Mouse (Mus musculus): ENCODE data around the gene Hist1h2aa.

Gene Hist1h2aa

DNA sequence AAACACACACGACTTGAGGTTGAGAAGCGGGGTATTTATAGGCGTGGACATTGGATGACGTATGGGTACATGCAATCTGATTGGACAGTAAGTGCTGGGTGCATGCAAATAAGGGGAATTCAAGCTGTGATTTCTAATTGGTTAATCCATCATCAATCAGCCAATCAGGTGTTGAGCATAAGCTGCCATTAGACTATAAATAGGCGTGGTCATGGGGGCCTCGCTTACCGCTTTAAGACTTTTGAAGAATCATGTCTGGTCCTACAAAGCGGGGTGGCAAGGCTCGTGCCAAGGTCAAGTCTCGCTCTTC, at the start of gene Hist1h2aa:
Hist1h2aa (plus strand) TSS at position 252 of the 310 bp plus-strand sequence.
- no peak for DNase-seq (ENCODE audit: extremely low read depth, low read depth)

DNA sequence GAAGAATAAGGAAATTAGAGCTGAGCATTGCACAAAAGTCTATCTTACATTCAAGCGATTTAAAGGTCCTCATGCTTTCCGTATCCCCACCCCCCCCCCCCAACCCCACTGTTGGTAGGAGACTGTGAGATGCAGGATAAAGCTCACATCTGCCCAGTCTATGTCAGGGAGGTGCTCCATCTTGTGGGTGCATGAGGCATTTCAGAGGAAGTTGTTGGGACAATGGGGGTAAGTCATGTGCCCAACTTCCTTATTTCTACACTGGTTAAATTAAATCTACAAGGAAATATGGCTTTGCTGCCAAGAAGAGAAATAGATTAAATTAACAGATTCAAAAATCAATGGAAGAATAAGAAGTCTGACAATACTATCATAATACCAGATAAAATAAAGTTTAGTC, 48.7 kb upstream of the Hist1h2aa start:
- peak; percentile 85 for DNase-seq (ENCODE audit: extremely low read depth, low read depth)

DNA sequence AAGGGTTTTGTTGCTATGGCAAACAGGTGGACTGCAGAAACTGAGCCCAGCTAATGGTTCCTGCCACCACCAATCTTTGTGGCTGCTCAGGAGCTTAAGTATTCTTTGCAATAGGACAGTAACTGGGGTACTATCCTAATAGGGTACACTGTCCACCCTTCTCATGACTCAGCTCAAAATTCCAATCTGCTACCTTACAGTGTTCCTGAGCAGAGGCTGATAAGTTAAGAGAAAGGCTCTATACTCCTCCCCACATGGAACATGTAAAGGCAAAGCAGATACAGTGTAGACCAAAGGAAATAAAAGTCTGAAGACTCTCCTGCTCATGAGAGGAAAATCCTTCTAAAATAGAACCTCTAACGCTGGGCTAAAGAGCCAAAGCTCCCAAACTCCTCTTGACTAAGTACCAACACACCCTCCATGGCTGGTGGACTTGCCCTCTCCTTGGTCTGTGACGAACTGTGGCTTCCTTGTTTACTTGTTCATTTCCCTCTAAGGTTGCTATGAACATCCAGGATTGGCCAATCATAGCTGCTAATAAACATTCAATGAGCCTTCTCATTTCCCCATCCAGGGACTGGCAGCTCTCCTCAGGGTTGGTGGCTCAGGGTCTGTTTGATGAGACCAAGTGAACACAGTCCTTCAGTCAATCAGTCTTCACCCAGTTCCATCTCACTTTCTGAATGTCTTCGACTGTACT, 47.1 kb upstream of the Hist1h2aa start:
- DNase-seq (ENCODE audit: extremely low read depth, low read depth) = no peak

DNA sequence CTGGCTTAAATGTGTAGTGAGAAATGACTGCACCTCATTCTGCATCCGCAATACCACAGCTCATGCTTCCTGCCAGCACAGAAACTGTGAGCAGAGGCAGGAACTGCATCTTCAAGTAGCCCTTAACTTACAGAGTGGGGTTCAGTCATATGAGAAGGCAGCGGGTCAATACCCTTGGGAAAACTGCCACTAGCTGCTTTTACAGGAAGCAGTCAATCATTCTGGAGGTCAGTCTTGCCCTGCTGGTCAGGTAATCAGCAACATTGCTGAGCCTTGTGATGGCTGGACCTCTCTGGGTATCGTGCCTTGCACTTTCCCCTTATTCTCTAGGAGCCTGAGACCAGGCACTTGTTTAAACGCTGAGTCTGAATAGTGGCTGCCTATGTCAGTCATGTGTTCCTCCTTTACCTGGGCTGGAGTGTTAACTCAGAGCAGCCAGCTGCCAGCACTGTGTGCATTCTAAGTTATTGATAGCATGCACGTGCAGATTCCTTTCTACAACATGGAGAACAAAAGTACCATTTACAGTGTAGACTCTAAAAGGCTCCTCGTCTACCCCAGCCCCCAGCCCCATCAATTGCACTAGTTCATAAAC, 45.2 kb upstream of the Hist1h2aa start:
- no peak for DNase-seq (ENCODE audit: extremely low read depth, low read depth)

DNA sequence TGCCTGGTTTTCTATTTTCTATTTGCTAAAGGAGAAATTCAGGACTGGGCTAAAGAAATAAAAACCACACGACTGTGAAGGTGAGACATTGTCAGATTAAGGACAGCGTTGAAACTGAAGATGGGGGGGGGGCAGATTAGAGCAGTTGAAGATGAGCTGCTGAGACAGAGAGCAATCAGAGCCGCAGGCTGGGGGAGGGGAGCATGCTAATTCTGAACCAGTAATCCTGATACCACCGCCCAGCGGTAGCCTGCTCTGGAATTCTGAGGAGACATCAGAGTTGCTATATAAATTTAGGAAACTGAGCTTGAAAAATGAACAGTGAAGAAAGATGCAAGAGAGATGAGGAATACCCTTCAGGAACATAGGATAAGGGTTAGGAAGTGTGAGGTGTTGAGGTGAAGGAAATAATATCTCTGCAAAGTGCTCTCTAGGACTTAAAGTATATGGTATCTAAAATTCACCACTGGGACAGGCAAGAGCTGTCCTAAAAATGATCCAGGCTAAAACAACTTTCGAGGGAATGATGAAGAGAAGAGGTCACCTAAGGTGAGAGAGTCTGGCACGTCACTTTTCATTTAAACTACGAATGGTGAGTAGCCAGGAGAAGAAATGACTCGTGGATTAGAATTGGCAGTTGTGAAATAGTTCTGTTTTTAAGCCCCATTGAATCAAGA, 41.5 kb upstream of the Hist1h2aa start:
- DNase-seq (ENCODE audit: extremely low read depth, low read depth) = no peak

DNA sequence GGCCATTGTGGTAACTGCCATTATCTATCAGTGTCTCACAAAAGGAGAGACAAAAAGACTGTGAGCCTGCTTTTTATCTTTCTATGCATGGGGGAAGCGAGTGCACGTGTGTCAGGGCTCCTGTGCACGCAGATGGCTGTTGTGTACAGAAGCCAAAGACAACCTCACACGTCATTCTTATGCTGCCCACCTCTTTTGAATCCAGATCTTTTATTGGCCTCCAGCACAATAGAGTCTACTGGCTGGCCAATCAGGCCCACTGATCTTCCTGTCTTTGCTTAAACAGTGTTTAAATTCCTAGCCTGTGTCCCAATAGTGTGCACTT, 41.0 kb upstream of the Hist1h2aa start:
- DNase-seq (ENCODE audit: extremely low read depth, low read depth) = no peak

DNA sequence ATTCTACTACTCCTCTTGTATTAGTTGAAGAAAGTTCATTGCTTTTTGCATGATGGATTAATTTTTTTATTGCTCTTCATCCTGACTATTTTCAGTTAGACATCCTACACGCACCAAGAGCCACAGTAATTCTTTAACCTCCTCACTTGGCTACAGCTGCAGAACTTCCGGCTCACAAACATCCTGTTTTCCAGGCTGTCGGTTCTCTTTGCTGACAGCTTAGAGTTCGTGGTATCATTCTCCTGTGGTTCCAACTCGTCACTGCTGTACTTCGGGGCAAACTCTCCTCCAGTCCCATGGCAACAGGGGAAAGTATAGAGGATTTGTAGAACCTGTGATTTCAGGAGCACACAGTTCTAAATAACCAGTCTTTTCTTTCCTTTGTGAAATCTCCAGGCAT, 36.0 kb upstream of the Hist1h2aa start:
- DNase-seq (ENCODE audit: extremely low read depth, low read depth) = no peak

DNA sequence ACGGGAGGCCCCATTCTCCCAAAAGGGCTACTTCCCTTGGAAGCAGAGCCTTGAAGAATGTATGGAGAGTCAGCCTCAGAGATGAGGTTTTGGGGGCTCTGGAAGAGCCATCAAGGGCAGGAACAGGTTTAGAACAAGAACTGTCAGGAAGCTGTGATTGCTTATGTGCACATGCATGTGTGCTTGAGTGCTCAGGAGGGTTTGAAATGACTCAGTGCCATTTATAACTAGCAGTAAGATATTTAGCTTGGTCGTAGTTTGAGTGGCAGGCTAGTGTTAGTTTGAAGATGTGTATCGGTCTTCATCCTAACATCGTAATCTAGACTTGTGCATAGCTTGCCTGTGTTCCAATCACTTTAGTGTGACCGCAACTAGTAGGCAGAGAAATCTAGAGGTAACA, 27.4 kb upstream of the Hist1h2aa start:
- DNase-seq (ENCODE audit: extremely low read depth, low read depth) = no peak

DNA sequence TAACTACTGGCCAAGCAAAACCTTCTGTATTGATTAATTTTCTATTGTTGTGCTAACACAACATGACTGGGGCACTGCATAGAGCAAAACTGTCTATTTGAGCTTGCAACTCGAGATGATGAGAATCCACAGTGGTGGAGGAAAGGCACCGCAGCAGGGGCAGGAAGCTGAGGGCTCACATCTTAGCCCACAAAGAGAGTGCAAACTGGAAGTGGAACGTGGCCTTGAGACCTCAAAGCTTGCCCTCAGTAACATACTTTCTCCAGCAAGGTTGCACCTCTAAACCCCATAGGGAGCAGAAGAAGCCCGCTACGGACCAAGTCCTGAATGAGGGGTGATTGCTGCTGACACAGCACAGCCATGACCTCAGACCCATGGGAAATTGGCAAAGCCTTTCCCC, 24.1 kb upstream of the Hist1h2aa start:
- no peak for DNase-seq (ENCODE audit: extremely low read depth, low read depth)

DNA sequence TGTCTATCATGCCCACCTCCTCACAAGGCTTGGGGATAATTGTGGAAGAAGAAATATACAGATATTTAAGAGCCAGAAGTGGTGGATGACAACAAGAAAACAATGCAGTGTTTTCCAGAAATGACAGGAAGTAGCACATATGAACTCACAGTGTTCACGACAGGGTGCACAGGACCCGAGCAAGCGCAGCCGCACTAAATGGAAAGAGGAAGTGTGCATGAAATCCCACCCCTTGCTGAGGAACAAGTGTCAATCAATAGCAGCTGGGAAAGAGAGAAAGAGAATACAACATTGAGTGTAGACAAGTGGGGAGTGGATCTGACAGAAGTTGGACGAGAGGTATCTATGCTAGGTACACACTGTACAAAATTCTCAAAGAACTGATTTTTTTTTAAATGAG, 22.9 kb upstream of the Hist1h2aa start:
- DNase-seq (ENCODE audit: extremely low read depth, low read depth) = peak; percentile 76

DNA sequence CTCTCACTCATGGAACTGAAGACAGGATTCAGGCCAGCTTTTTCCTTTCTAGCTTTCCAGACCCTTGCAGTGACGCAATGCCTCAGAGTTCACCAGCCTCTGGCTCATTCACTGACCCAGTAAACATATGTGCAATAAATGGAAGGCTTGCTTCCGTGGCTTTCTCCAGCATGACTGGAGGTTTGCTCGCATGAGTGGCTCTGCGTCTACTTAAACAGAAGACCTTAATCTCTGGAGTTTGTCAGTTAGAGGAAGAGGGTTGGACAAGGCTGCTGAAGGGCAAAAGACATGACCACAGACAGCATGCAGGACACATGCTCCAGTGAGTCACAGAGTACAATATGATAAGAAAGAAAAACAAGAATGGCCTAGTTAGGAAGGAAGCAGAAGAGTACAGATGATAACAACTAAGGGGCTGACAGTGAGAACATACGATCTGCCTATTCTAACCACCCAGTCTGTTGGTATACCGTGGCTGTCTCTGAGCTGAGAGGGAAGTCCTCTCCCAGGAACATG, 20.4 kb upstream of the Hist1h2aa start:
- peak; percentile 96 for DNase-seq (ENCODE audit: extremely low read depth, low read depth)

DNA sequence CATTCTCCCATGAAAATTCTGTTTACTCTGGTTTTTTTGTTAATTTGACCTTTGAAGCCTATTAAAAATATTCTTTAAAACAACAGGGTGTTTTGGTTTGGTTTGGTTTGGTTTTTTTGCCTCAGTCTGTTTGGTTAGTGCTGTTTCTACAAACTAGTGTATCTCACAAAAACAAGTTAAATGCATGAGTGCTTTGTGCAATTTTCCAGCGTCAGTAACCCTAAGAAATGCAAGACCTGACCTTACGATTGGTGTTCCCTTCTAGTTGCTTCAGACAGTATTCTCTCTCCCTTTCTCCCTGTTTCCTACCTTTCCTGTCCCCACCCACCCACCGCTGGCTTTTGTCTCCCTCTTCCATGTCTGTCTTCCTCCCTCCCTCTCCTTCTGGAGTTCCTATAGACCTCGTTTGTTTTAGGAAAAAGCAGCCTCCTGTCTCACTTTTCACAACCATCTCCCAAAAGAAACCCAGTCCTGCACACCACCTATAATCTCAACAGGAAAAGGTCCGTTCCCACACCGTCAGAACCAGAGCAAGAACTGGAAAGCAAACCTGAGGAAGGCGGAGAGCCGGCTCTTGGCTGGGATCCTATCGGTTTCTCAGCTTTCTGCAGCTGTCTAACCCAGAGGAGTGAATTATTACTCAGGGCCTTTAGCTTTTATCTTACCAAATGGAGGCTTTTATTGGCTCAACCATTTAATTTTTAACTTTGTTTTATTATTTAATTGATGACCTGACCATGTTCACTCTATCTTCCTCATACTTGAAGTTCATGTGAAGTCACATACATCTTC, 19.7 kb upstream of the Hist1h2aa start, which contains the start of gene Slc17a4:
Slc17a4 (minus strand) TSS at position 634 of the 792 bp plus-strand sequence.
- peak; percentile 59 for DNase-seq (ENCODE audit: extremely low read depth, low read depth)

DNA sequence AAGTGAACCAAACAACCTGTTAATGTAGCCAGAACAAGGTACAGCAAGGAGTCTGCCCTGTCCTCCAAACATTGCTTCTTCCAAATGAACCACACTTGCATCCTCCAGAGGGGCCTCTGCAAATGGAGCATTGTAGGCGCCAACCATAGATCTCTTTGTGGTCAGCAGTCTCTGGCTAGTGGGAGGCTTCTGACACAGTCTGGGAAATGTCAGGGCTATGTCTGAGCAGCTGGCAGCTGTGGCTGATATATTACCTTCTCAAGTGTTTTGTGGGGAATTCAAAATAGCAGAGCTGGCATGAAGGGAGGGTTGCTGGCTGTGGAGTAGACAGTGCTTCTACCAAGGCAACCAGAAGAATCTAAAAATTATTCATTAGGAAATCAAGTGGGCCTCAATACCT, 18.1 kb upstream of the Hist1h2aa start:
- DNase-seq (ENCODE audit: extremely low read depth, low read depth) = no peak

DNA sequence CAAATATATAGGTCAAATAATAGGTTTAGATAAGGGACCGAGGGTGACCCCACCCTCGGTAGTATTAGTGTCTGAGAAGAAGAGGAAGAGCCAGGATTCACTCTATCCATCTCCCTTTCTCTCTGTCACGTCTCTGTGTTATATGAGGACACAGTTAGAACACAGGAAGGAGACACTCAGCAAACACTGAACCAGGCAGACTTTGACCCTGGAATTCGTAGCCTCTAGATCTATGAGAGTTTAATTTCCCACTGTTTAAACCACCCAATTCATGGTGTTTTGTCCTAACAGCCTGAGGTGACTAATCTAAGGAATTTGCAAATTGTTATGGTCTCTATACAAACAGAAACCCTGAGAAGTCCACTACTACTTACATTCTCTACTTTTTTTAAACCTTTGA, 16.6 kb upstream of the Hist1h2aa start:
- DNase-seq (ENCODE audit: extremely low read depth, low read depth) = no peak

DNA sequence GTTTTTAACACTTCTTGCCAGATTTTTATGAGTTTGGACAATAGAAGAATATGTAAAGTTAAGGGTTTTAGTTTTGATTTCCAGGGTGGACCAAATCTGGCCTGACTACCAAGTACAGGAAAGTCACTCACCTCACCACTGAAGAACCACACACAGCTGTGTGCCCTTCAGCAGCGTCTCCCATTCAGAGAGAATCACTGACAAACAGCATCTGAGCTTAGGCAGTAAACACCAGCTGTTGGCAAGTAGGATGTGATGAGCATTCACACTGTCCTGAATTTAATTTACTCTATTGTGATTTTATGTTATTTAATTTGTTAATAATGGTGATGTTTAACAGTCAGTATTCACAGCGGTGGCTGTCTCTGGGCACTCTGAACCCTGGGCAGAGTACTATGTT, 8.5 kb upstream of the Hist1h2aa start:
- DNase-seq (ENCODE audit: extremely low read depth, low read depth) = no peak

DNA sequence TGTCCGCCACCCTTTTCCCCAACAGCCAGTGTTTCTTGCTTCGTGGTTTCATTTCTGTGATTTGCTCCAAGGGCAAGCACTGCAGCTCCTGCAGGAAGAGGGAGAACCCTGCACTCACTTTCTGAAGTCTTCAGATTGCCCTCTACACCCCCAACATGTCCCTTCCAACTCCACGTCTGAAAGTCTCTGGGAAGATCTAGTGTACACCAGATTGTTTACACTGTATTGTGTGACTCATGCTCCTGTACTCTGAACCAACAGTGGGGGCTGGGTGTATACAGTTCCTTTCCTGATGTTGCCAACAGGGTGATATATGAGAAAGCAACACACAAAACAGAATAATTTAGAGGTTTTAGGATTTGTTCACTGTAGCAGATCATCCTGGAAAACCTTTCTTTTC, 5.6 kb upstream of the Hist1h2aa start:
- DNase-seq (ENCODE audit: extremely low read depth, low read depth) = no peak

DNA sequence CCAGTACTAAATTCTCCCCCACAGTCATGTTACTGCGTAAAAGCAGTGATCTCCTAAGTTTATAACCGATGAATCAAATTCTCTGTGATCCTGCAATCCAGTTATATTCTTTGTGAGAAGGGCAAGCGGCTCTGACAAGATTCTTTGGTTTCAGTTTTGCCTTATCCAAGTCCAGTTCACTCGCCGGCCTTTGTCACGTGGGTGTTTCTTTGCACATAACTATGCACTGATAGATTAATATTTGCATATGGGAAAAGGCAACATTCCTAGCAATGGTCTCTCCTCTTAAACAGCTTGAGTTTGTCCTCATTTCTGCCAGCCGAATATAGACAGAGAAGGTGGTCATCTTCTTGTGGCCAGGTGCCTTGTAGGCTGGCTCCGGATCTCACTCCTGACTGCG, 3.8 kb upstream of the Hist1h2aa start:
- DNase-seq (ENCODE audit: extremely low read depth, low read depth) = no peak

DNA sequence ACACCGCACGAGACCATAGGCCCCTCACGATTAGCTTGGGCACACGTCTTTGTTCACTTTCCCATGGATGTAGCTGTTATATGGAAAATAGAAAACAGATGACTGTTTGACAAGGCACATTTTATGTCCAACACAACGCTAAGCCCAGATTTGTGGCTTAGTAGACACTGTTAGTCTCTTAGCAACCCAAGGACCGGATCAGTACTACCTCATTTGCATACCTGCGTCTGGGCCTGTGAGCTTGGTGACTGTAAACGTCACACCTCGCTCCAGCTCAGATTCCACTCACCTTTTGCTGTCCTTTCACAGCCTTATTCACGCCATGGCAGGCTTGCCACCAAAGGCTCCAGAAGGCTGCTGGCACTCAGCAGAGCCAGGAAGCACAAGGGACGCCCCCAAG, 3.4 kb upstream of the Hist1h2aa start:
- DNase-seq (ENCODE audit: extremely low read depth, low read depth) = no peak

DNA sequence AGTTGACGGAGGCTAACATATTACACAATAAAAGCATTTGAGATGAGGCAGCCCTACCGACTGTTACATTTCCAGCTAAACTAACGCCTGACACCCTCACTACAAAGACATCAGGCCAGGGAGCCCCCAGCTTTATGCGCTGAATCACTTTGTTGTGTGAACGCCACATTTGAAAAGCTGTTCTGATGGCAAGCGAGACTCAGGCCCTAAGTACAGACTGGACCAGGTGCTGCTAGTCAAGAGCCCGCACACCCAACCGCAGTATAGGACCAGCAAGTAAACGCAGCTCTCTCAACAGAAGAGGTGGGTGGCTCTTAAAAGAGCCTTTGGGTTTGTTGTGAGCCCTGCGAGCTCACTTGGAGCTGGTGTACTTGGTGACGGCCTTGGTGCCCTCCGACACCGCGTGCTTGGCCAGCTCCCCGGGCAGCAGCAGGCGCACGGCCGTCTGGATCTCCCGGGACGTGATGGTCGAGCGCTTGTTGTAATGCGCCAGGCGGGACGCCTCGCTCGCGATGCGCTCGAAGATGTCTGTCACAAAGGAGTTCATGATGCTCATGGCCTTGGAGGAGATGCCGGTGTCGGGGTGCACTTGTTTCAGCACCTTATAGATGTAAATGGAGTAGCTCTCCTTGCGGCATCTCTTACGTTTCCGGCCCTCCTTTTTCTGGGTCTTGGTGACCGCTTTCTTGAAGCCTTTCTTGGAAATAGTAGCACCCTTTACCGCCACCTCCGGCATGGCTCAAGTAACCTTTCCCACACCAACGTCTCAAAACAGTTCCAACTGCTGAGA, 646 bp upstream of the Hist1h2aa start, which contains the start of gene Hist1h2ba:
Hist1h2ba (minus strand) TSS at position 736 of the 790 bp plus-strand sequence.
- no peak for DNase-seq (ENCODE audit: extremely low read depth, low read depth)

DNA sequence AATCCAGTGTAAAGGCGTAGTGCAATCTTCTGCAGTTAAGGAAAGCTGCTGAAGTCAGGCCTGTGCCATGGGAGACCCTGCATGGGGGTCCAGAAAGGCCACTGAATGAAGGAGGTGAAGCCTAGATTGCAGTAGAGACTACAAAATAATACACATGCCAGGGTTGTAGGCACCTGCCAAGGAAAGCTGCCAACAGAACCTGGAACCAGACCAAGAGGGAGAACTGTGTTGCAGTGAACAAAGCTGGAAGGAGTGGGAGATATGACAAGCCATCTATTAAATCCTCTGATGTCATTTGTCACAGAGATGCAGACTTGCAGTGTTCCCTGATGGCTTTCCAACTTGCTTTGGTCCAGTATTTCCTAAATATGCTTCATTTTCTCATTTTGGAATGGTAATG, 4.4 kb downstream of the Hist1h2aa start:
- no peak for DNase-seq (ENCODE audit: extremely low read depth, low read depth)

DNA sequence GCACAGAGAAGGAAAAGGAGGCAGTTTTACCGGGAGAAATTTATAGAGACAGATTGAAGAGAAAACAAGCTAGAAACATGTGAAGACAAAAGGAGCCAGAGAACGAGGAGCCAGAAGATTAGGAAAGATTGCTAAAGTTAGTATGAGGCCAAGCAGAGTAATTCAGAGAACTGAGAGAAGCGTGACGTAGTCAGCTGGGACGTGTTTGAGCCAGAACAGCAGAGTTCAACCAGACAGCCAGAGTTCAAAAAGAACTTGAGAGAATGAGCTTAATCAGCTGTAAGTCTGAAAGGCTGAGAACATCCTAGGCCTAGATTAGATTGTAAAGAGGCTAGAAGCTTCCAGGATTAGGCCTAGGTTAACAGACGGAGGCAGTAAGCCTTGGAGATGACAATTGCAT, 6.0 kb downstream of the Hist1h2aa start:
- no peak for DNase-seq (ENCODE audit: extremely low read depth, low read depth)
